Mouse (Mus musculus) spleen, postnatal 10 days (tissue): ENCODE results near the gene Scaf11.
A peak's percentile ranks its signal among the peaks of the same experiment; 100 is the strongest.
"Not testable (repeated sequence)": the region's sequence is repeated elsewhere in the genome, so short reads cannot be mapped to it uniquely, and the experiment has no call there.

Experiments used
- DNase-seq, 2 experiments: peaks; one replicate each; pipeline ENCODE4 v3.0.0; 2021 to 2022; ENCODE audit warnings: low spot score in 2 of 2

The Scaf11 gene

DNA sequence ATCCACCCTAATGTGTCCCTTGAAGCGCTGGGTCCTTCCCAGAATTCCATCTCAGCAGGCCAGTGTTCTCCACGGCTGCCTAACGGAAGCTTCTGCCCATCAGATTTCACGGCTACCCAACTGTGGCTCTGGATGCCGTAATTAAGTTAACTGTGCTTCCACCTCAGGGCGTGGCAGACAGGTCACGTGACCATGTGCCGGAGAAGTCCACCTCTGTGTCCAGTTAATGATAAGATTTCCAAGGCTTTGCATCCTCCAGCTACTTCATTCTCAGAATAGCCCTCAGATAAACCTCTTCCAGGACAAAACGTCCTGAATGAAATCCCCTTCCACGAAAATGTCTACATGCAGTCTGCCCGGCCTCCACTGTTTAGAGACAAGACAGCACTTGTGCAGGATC is 4.4 kb upstream of the Scaf11 start:
- DNase-seq, result no peak

DNA sequence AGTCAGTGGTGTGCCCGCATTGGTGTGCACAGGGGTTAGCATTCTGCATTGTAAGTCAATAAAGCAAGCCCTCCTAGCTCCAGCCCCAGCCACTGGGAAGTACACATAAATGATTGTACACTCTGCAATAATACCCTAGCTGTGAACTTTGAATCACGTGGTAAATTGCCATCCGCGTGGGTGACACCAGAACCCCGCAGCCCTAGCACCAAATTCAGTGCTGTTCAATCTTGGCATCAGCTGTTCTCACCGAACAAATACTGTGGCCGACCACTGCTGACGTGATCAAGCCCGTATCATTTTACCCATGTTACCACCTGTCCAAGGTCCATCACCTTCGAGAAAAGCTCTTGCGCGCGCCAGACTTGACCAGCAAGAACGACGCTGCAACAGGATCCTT is 3.2 kb upstream of the Scaf11 start:
- DNase-seq, result no peak

DNA sequence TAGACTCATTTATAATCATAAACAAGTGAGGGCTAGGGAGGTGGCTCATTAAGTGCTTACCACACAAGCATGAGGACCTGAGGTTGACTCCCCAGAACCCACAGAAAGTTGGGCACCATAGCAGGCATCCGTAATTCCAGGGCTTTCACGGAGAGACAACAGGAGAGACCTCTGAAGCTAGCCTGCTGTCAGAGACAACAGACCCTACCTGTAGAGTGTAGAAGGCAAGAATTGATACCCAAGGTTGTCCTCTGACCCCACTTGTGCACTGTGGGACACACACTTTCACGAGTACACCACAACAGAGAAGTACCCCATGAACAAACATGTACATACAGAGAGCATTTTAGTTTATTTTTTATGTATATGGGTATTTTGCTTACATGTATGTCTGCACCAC is 2.0 kb upstream of the Scaf11 start:
- no peak for DNase-seq

DNA sequence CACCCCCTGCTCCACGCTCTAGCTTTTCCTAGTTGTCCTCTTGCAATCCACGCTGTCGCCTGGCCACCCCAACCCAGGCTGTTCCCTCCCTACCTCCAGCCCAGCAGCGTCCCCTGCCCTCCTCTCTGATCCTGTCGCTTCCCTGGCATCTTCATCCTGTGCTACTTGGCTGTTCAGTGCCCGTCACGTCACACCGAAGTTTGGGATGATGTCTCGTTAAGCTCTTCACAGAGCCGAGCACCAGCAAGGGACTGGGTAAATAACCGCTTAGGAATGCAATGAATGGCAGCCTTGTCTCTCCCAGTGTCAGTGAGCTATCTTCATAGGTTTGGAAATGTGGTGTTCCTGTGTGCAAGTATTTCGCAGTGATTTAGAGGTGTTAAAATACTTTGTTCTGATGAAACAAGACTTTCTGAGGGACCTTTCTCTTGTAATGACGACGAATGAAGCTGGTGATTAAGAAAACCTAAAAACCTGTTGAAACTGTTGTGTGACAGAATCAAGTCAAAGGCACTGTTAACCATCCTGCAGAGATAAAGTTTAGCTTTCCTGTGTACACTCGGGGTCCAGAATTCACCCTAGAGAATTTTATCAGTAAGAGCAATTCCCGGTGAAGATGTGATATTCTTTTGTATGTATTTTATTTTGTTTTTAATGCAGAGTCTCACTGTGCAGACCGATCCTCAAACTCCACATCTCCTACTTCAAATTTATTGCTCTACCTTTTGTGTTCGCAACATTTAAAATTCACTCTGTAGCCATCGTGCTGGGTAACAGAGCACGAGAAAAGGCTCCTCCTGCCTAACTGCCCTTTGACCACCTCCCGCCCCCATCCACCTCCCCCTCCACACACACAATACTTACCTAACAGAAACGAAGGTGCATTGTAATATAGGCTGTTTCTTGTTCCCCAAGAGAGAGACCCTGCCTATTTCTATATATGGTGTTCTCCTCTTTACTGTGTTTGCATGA is 1.2 kb upstream of the Scaf11 start:
- DNase-seq, result no peak

DNA sequence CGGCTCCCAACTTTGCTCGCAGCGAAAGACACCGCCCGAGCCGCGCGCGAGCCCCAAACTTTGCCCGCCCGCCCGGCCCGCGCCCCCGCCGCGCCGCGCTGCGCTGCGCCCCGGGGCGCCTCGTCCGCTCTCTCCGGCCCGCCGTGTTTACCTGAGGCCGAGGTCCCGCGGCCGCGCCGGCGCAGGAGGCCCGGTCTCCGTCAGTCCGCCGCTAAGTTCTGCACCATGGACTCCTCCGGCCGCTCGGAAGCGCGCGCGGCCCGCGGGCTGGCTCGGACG is 253 bp downstream of the Scaf11 start:
- no peak for DNase-seq

DNA sequence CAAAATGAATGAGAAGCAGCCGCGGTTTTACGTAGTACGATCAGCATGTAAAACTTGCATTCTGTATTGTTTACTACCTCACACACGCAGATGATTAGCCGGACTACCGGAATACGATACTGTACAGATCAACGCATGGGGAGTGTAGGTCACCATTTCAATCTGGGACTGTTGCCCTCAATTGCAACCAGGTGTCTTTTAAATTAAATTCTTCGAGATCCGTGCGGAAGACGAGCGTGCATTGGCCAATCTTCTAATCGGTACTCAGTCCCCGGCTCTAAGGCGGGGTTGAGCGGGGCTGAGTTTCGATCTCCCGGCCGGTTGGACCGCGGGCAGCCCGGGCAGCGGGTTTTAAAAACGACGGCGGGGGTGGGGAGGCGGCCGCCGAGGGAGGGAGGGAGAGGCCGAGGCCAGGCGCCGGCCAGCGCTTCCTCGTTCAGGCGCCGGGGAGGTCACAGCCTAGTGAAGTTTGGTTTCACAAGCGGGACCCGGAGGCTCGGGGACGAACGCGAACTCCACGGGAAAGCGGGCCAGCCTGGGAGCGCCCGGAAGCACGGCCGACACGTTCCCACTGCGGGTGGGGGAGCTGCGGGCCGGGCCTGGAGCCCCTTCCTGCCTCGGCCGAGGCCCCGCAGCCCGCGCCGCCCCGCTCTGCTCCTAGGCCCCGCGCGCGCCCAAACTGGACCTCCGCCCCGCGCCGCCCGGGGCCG is 747 bp downstream of the Scaf11 start:
- peak; percentile 70 to 77 for DNase-seq

DNA sequence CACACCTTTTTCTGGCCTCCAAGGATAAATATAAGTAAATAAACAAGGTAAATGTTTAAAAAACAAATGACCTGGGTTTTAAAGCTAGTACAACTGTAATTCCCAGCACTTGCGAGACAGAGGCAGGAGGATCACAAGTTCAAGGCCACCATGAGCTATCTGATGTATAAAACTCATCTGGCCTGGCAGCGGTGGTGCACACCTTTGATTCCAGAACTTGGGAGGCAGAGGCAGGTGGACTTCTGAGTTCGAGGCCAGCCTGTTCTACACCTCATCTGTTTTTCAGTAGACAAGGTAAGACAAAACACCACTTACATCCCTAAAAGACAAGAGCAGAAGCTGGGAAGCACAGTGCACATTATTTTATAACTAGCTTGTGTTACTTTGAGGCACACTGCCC is 2.4 kb downstream of the Scaf11 start:
- DNase-seq, result no peak

DNA sequence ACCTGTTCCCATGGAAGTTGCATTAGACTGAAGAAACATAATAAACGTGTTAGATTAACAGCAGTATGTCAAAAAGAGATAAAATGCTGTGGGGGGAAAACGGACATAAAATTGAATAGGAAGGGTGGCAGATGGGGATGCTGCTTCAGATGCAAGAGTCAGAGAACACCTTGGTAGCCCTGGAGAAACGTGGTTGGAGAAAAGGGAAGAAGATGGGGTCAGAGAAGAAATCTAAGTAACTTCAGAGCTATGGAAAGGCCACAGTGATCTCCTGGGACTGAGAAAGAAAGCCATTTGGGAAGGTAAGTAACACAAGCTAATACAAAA is 3.3 kb downstream of the Scaf11 start:
- DNase-seq, result no peak

DNA sequence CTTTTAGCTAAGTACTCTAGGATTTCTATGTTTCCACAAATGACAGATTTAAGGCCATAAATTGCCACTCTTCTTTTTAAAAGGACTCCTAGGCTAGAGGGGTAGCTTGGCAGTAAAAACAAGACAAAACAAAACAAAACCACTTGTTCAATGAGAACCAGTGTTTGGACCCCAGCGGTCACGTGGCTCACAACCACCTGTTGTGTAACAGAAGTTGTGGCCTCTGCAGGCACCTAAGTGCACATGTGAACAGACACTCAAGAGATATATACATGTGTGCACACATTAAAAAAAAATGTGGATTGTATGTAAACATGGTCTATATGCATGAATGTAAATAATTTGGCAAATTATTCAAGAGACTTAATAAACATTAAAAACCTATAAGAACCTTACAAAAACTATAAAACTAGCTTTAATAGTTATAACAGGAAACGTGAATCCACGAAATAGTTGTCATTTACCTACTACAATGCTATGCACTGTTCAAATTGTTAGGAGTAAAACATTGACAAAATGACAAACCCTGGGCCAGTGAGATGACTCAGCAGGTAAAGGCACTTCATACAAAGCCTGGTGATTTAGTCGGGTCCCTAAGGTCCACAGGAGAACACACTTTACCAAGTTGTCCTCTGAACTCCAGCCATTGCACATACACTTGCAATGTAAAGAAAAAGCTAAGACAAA is 3.8 kb downstream of the Scaf11 start:
- DNase-seq, result no peak

DNA sequence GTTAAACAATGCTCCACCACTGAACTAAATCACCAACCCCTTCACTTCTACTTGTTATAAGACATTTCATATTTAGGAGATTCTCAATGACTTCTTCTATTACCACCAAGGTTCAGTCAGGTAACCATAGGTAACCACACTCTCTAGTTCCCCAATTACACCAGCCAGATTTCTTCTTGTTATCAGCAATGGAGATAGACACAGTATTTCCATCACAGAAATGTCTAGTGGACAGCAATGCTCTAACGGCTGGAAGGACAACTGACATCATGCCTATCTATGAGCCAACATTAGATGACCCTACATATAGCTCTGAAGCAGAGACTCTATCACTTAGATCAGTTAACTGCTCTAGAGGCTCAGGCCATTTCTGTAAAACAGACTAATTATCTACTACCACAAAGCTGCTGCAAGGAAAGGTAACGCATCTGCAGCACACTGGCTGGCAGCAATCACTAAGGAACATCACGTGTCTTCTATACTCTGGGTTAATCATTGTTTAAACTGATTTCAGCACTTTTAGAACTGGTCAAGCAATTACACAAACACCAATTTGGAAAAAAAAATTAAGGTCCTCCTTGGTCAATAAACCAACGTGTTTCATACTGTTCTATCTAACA is 4.9 kb downstream of the Scaf11 start:
- no peak for DNase-seq

DNA sequence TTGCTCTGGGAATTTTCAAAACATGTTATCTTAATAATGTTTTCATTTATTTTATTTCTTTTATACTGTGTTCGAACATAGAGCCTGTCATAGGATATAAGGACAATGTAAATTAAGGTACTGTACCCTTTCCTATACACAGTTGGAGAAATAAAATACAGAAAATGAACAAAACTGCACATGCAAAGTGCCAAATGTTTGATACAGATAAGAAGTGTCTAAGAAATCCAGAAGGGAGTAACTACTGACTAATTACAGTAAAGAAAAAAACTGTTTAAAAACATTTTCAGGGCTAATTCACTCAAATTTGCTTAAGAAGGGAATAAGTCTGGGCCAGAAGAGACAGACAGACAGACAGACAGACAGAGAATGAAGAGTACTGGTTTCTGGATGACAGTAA is 7.3 kb downstream of the Scaf11 start:
- no peak for DNase-seq

DNA sequence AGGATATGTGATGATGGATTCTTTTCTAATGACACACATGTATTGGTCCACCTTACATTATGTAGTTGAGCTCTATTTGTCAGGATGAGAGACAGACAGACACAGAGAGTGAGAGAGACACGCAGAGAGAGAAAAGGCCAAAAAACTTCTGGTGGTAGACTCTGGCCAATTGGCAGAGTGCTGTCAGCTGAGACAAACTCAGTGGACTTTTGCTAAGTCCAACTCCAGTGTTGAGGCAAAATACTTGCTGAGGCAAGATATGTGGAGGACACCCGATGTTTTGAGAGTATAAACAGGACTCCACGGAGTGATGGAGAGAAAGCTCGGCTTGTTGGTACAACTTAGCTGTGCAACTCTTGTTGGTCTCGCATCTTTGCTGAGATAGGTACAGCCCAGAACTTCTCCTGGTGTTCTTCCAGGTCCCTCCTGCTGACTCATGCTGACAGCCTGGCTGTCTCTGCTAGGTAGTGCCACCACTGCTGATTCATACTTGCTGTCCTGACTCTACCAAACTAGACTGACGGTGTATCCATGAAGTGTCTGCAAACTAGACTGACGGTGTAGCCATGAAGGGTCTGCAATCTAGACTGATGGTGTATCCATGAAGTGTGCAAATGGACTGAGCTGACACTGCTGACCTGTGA is 11.9 kb downstream of the Scaf11 start:
- DNase-seq, result peak in 1 of 2 experiments; percentile 42

DNA sequence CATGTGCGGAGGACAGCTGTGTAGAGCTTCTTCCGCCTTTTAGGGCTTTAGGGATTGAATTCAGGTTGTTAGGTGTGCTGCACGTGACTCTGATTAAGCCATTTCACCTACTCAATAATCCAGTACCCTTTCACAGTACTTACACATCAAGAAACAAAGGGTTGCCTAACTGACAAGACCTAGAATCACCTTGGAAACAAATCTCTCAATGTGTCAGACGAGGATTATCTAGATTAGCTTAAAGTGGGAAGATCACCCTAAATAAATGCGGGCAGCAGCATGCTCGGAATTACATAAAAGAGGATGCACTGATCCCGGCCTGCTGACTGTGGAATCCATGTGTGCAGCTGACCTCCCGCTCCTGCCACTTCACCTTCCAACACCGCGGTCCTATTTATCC is 13.9 kb downstream of the Scaf11 start:
- no peak for DNase-seq

DNA sequence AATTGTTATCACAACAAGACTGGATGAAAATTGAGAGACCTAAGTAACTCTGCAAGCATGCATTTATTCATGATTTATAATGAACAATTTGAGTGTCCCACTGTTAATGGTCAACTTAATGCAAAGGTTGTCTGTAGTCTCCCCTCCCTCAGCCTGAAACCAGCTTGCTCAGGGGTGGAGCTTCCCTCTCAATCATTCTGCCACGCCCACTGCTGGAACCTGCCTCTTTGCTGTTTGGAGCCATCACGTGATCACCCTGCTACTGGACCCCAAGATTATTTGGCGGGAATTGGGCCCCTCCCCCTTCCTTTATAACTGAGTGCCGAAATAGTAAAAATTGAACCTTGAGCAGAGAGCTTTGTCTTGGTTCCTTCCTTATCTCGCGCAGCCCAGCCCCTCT is 19.2 kb downstream of the Scaf11 start:
- DNase-seq, result not testable (repeated sequence)

DNA sequence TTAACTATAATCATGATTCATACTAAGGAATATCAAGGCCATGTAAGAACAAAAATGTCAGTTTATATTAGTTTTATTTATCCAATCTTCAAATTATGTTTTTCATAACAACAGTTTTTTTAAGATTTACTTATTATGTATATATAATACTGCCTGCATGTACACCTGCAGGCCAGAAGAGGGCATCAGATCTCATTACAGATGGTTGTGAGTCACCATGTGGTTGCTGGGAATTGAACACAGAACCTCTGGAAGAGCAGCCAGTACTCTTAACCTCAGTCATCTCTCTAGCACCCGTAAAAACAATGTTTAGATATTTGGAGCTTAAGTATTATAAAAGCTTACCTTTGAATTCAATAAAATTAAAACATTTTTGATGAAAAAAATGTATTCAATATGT is 26.4 kb downstream of the Scaf11 start:
- no peak for DNase-seq

DNA sequence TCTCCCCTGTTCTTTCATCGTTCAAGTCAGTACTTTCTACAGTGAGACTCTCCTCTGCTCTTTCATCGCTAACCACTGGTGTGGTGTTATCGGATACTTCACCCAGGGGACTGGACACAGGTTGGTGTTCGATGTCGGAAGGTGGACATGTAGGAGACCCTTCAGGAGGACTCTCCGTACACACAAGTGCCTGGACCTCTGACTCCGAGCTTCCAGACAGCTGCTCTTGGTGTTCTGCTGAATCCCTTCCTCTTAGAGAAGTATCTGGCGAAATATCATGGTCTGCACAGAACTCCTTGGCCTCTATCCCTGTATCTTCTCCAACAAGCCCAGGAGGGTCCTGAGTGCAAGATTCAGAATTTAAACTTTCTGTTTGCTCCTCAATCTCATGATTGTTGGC is 40.7 kb downstream of the Scaf11 start:
- DNase-seq, result no peak

DNA sequence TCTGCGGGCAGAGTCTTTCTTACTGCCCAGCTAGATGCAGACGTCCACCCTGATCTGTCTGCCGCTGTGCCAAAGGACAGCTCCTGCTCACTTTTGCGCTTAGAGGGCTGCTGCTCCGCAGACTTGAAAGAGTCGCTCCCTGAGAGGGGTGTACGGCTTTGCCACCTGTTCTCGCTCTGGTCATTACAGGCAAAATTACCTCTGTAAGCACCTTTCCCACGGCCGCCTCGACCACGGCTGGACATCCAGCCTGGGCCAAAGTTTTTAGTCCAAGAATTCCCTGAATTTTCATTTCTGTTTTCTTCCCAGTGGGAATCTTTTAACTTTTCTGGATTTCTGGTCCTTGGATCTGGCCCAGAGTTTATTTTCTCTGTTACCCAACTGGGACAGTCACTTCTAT is 42.5 kb downstream of the Scaf11 start:
- DNase-seq, result no peak

DNA sequence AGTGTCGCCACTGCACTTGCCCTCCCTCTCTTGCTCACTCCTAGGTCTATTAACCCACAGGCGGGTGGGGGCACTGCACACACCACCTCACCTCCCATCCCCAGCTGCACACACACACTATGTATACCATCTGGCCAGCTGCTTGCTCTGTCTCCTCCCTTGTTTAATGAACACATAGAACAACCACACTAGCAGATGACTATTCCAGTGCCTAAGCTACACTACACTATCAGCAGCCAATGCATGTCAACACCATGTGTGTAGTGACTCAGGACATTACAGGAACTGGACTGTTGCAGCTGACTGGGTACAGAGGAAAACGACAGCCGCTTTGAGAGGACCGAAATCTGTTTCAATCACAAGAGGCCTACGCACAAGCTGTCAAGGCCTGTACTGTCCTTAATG is 51.9 kb downstream of the Scaf11 start:
- DNase-seq, result no peak

DNA sequence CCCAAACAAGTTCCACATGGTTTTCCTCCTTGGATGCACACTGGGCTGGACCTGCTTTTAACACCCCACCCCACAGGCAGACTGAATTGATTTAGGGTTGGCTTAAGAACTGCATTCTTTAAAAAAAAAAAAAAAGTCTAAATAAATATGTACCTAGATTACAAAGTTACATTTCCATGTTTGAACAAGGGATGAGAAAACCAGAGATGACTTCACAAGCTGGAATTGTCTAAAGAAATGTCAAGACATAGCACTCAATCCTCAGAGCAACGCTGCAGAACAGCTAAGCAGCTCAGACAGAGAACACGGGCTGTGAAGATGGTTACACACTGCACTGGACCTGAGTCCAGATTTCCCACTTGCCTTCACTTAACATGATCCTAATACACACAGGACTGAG is 53.5 kb downstream of the Scaf11 start:
- no peak for DNase-seq

DNA sequence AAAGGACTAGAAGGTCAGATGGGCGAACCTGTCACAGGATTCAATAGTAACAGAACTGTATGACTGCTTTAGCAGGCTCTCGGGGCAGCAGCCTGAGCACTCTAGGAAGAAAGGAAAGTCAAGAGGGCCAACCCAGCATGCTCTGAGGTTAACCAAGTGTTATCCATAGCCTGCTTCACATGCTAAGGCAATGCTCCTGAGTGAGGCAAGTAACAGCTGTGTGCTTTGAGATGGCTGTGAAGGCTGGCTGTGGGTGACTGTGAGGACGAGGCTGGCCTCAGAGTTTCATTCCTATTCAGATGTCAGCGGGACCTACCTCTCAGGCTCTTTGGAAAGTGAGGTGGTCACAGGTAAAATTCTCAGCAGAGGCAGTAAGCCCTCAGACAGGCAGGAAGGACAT is 54.4 kb downstream of the Scaf11 start:
- no peak for DNase-seq

DNA sequence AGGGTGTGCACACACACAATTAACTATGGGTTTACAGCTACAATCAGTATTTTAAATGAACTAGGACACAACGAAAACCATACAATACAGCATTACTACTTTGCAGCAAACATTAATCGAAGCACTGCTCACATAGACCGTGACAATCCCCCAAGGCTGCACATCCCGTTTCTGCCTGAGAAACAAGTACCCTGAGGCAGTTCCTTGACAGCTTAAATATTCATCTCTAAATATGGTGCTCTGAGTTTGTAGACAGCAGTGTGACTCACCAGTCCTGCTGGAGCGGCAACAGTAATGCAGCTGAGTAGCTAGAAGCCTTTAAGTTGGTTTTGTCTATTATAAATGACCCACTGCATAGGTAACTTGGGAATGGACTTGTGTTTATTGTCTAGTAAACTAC is 55.1 kb downstream of the Scaf11 start:
- DNase-seq, result no peak

DNA sequence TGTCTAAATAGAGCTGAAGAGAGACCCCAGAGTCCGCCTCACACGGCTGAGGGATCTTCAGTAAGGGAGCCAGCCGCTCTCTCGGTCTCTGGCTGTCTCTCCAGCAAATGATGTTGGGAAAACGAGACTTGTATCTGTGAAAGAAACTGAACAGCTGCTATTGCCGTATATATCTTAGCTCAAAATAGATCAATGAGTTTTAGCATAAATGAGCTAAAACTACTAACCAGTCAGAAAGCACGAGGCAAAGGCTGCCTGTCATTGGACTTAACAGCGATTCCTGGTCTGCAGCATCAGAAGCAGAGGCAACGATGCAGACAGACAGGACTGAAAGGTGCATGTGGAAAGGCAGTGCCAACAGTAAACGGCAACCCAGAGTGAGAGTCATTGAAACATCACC is 62.3 kb downstream of the Scaf11 start:
- DNase-seq, result no peak
